Mouse (Mus musculus): ENCODE results near the gene Ubac2. TPM values are rescaled to one million over a fixed set of nuclear protein-coding genes. Genes with fewer than 3 reads are reported as not detected.

Gene Ubac2
- total and polyA plus RNA-seq, 3 experiments = 32.8 to 40.1 (median 35.5) TPM

- Histone ChIP-seq H3K9me3 (replicated peaks; ENCODE audit: low read length) (no peaks in the 10 kb centered on the region), H3K4me3 (replicated peaks in 1 of 3; ENCODE audit: low read depth in 2 of 3, low read length in 2 of 3, poor library complexity in 1 of 3) (no peak overlapping the region), H3K79me2 (replicated peaks; ENCODE audit: control insufficient read depth, extremely low read depth, insufficient read depth, poor library complexity, severe bottlenecking) (no peaks in the 10 kb centered on the region), H3K4me1 (ENCODE audit: control insufficient read depth in 1 of 2, insufficient read depth in 2 of 2) (peaks cover 5 to 39% of the 10 kb centered on the region in 2 experiments; a peak in 3 of 4 replicates), H3K9ac (ENCODE audit: insufficient read depth, low read depth) (no peak overlapping the region), H3K27me3 (replicated peaks) (no peaks in the 10 kb centered on the region), H3K36me3 (replicated peaks in 1 of 2; ENCODE audit: control insufficient read depth in 1 of 2, insufficient read depth in 1 of 2, low read length in 1 of 2) (peaks cover 0 to 25% of the 10 kb centered on the region in 2 experiments), H3K4me2 (ENCODE audit: insufficient read depth, low read depth, poor library complexity, severe bottlenecking) (no peak overlapping the region), H3K27ac (ENCODE audit: insufficient read depth, low read depth) (no peak overlapping the region)
- no peak for DNase-seq (ENCODE audit: extremely low read depth)
- in situ Hi-C loops (cut with MboI; ENCODE audit: low pct_ligation_motif_present, low pct_unique_long_range_greater_than_20kb, low sequenced_read_pairs) (no loop called here), dilution Hi-C loops (cut with MboI; ENCODE audit: extremely low pct_ligation_motif_present, extremely low pct_unique_long_range_greater_than_20kb, low sequenced_read_pairs) (no loop called here)
- no peak for TF ChIP-seq MAX (IDR thresholded peaks at IDR 0.05; ENCODE audit: low read length)
- no peak for TF ChIP-seq KAT2A (IDR thresholded peaks at IDR 0.05; ENCODE audit: insufficient replicate concordance, low read length)
- no peak for TF ChIP-seq CHD2 (IDR thresholded peaks at IDR 0.05; ENCODE audit: low read length)
- no peak for TF ChIP-seq BHLHE40 (IDR thresholded peaks at IDR 0.05; ENCODE audit: low read depth, low read length)
- no peak for TF ChIP-seq POLR2A (IDR thresholded peaks at IDR 0.05; ENCODE audit: low read depth, low read length)
- TF ChIP-seq USF1 (IDR thresholded peaks at IDR 0.05; ENCODE audit: low read depth, low read length) = no peak
- no peak for TF ChIP-seq ZMIZ1 (IDR thresholded peaks at IDR 0.05; ENCODE audit: low read depth, low read length)
- TF ChIP-seq JUND (conservative IDR thresholded peaks at IDR 0.05; ENCODE audit: low read depth, low read length) = no peak
- TF ChIP-seq EP300 (IDR thresholded peaks at IDR 0.05; ENCODE audit: low read length) = no peak
- TF ChIP-seq CHD1 (IDR thresholded peaks at IDR 0.05; ENCODE audit: low read depth, low read length) = no peak
- TF ChIP-seq MEF2A (IDR thresholded peaks at IDR 0.05; ENCODE audit: borderline replicate concordance, low read depth, low read length) = no peak
- TF ChIP-seq ETS1 (conservative IDR thresholded peaks at IDR 0.05; ENCODE audit: low read depth, low read length) = no peak
- TF ChIP-seq TBP (conservative IDR thresholded peaks at IDR 0.05; ENCODE audit: low read depth, low read length) = no peak
- TF ChIP-seq HCFC1 (IDR thresholded peaks at IDR 0.05; ENCODE audit: low read depth, low read length) = no peak
- no peak for TF ChIP-seq ELF1 (IDR thresholded peaks at IDR 0.05; ENCODE audit: low read depth, low read length)
- no peak for TF ChIP-seq IRF4 (IDR thresholded peaks at IDR 0.05; ENCODE audit: low read depth, low read length)
- no peak for TF ChIP-seq SMC3 (IDR thresholded peaks at IDR 0.05; ENCODE audit: low read depth, low read length)
- TF ChIP-seq GABPA (IDR thresholded peaks at IDR 0.05; ENCODE audit: insufficient replicate concordance, low read depth, low read length) = no peak
Observed at GRCm38 (mm10) chr14:121983009-121983933, 104.9 kb downstream of the Ubac2 start.

- H3K27me3 ChIP-seq (replicated peaks) = no peaks in the 10 kb centered on the region
- H3K4me3 ChIP-seq (replicated peaks in 1 of 3; ENCODE audit: low read depth in 2 of 3, low read length in 2 of 3, poor library complexity in 1 of 3) = no peak overlapping the region
- TF ChIP-seq TBP (conservative IDR thresholded peaks at IDR 0.05; ENCODE audit: low read depth, low read length) (no peak), JUND (conservative IDR thresholded peaks at IDR 0.05; ENCODE audit: low read depth, low read length) (no peak), EP300 (IDR thresholded peaks at IDR 0.05; ENCODE audit: low read length) (peak; percentile 24; the same call in 1 of the 2 replicates)
- H3K9ac ChIP-seq (ENCODE audit: insufficient read depth, low read depth) = no peak overlapping the region
- in situ Hi-C loops (cut with MboI; ENCODE audit: low pct_ligation_motif_present, low pct_unique_long_range_greater_than_20kb, low sequenced_read_pairs) = no loop called here
- DNase-seq (ENCODE audit: extremely low read depth) = no peak
- H3K4me1 ChIP-seq (ENCODE audit: control insufficient read depth in 1 of 2, insufficient read depth in 2 of 2) = peaks cover 5 to 39% of the 10 kb centered on the region in 2 experiments; a peak in 3 of 4 replicates
- no peaks in the 10 kb centered on the region for H3K79me2 ChIP-seq (replicated peaks; ENCODE audit: control insufficient read depth, extremely low read depth, insufficient read depth, poor library complexity, severe bottlenecking)
- H3K36me3 ChIP-seq (replicated peaks in 1 of 2; ENCODE audit: control insufficient read depth in 1 of 2, insufficient read depth in 1 of 2, low read length in 1 of 2) = peaks cover 0 to 40% of the 10 kb centered on the region in 2 experiments
- no peaks in the 10 kb centered on the region for H3K9me3 ChIP-seq (replicated peaks; ENCODE audit: low read length)
- no peak overlapping the region for H3K27ac ChIP-seq (ENCODE audit: insufficient read depth, low read depth)
- dilution Hi-C loops (cut with MboI; ENCODE audit: extremely low pct_ligation_motif_present, extremely low pct_unique_long_range_greater_than_20kb, low sequenced_read_pairs) = no loop called here
- H3K4me2 ChIP-seq (ENCODE audit: insufficient read depth, low read depth, poor library complexity, severe bottlenecking) = no peak overlapping the region
Observed at GRCm38 (mm10) chr14:121985477-121985876, 107.1 kb downstream of the Ubac2 start.

Data from CH12.LX (cell line).